Mouse (Mus musculus): ENCODE data around the gene Tekt3.

GRCm38 (mm10) chr11:63051996-63052395 lies 9.5 kb upstream of the Tekt3 start:
- no peak for TF ChIP-seq POLR2A (IDR thresholded peaks at IDR 0.05; ENCODE audit: insufficient read depth, low read depth, low read length)
- no peak for TF ChIP-seq CTCF (IDR thresholded peaks at IDR 0.05)
- no peak for TF ChIP-seq EP300 (IDR thresholded peaks at IDR 0.05; ENCODE audit: insufficient read depth, low read depth, low read length)
